Mouse (Mus musculus): ENCODE data around the gene Spag5.
A peak's percentile ranks its signal among the peaks of the same experiment; 100 is the strongest.

The Spag5 gene

DNA sequence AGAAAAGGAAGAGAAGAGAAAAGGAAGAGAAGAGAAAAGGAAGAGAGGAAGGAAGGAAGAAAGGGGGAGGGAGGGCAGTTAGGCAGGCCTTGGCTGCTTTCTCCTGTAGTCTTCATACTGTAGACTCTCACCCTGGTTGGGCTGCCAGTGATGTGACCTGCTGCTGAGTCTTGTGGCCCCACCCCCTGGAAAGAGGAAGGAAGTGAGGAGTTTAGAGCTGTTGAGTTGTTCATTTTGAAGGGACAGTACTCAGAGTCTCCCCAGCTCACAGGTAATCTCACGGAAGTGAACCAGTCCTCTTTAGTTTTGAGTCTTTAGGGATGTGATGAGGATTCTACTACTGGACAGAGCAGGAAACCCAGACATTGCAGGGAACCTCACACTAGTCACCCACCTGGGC is 51.8 kb downstream of the Spag5 start:
- no peak for DNase-seq

- DNase-seq, result no peak
Measured at GRCm38 (mm10) chr11:78354905-78355304, 53.6 kb downstream of the Spag5 start.

DNA sequence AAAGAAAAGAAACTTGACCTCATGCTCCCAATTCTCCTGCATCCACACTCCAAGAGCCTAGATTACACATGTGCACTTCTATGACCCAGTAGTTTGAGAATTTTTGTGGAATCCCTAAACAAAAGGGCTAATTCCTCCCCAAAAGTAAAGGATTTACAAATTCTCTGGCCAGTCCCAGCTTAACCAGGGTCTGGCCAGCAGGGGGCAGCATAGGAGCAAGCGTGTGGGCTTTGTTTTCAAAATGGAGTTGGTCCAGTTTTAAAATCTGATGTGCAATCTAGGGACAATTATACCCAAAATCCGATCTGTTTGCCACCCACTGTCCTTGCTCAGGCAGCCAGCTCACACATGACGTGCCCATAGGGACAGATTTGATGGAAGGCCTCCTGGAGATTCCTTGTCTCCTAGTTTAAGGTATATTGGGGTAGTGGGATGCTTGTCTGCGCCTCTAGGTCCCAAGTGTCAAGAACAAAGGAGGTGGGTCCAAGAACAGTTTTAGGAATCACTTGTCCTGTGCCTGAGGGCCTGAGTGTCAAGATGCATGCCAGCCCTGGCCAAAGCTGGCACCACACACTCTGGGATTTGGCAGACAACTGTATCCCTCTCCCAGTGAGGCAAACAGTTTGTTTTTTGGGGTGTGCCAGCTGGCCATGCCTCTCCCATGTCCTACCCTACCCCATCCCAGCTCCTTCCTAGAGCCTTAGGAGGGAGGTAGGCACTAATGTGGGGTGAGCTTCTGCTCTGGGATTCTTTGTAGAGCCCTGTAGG is 54.3 kb downstream of the Spag5 start:
- DNase-seq, result peak; percentile 41 to 90

DNA sequence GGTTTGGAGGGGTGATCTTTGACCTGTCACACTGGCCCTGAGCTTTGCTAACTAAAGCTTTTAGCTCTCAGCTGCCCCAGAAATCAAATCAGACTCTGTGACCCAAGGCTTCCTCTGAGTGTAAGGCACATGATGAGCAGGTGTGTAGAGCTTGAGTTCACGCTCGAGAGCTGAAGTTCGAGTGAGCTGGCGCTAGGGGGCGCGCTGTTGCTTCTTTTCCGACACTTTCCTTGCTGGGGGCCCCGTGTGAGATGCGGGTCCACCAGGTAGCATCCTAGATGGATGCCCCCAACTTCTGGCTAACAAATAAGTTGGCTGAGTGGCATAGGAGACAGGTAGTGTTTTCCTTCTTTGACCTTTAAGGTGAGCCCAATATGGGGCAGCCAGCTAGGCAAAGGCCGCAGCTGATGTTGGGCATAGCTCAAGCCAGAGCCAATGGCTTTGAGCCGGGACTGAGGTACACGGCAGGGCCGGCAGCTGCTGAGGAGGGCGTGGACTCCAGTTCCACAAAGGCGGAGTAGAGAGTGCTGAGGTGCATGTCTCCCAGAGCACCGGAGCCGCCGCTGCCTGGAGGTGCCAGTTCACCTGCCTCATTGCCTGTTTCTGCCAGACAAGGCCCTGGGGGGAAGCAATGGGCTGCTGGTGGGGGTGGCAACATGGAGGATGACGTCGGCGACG is 57.1 kb downstream of the Spag5 start:
- DNase-seq, result peak; percentile 38 to 73

DNA sequence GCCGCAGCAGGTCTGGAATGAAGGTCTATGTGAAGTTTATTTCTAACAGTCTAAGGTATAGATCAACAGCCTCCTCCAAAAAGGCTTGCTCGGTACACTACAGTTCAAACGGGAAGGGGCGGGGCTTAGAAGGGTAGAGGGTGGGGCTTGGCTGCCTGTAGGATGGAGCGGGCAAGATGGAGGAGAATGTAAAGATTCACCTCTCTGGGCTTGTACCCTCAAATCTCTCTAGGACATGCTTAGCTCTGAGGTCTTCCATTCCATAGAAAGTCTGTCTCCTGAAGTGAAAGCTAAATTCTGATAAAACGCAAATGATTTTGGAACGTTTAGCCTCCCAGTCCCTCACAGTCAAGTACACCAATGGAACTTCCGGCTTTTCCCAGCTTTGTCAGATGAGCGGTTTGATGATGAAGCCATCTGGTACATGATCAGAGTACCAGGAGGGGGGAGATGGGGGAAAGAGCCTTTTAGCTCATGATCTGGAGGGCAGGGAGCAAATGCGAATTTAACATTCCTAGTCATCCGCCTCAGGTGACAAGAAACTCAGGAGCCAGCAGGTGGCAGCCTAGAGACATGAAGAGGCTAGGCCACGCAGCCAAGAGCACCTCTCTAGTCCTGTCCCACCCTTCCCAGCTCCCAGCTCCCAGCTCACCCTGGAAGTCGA is 58.9 kb downstream of the Spag5 start:
- peak; percentile 83 to 94 for DNase-seq

DNA sequence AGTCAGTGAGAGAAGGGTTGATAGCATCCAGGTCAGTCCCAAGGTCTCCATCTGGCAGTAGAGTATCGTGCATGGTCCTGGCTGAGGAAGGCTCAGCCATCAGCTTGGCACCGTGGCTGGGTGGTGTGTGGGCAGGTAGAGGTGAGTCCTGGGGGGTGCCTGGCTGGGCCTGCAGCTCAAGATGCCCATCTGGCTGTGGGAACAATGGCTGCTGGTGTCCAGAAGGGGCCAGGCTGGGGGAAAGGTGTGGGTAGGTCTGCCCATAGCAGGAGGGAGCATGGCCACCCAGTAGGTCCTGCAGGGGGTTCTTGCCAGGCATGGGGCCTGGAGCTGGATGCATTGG is 59.4 kb downstream of the Spag5 start:
- no peak for DNase-seq

- DNase-seq, result peak; percentile 57 to 60
Measured at GRCm38 (mm10) chr11:78363309-78364007, 62.1 kb downstream of the Spag5 start.

DNA sequence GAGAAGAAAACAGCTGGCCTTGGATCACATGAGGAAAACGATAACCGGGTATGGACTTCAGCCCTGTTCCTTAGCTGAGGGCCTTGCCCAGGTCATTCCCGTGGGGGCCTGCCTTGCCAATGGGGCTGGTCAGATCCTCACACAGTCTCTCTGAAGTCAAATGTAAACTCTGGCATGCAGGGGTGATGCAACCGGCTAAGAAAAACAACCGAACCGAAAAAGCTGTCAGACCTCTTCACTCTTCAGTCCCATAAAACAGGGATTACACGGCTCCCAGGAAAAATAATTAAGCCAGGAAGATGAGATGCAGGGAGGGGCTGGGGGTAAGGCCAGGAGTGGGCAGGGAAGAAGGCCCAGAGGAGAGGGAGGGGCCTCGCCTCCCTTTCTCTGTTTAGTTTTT is 62.8 kb downstream of the Spag5 start:
- DNase-seq, result peak; percentile 29 to 52

- no peak for DNase-seq
Measured at GRCm38 (mm10) chr11:78367456-78368225, 66.3 kb downstream of the Spag5 start.

DNA sequence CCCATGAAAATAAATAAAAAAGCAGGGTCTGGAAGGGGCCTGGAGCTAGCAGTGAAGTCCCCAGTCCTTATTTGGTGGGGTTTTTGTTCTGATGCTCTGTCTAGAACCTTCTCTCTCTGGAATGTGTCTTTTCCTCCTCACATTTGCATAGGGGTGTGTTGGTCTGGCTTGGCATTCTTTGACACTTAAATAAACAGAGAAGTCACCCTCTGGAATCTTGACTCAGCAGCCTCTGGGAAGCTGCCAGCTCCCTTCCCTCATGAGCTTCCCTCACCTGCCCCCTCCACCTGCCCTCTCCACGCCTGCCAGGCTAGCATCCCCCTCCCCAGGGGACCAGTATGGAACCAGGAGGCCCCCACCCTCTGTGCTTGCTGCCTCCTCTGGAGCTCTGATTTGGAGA is 69.1 kb downstream of the Spag5 start:
- DNase-seq, result no peak

DNA sequence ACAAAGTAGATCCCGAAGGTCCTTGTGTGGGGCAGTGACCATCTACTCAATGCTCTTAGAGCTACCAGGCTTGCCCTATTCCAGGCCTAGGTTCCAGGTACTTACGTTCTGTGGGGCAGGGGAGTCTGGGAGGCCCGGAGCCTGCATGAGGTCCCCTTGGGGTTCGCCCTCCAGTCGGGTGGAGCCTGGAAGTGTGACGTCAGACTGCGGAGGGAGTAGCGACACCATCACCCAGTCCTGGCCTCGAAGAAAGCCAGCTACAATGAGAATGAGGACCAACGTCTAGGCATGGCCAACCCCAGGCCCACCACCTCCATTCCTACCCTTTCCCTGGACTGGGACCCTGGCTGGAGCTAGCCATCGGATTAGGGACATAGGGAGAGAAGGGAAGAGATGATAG is 70.4 kb downstream of the Spag5 start:
- no peak for DNase-seq
